Mouse (Mus musculus) gastrocnemius, postnatal 25 days (tissue): ENCODE measurements around the gene Sdr42e1. TPM values are rescaled to one million over a fixed set of nuclear protein-coding genes. Genes with fewer than 3 reads are reported as not detected.

ENCODE experiments used
- DNase-seq: peaks from one replicate; pipeline ENCODE4 v3.0.0; 2022
- total RNA-seq, 2 experiments: library from RNA; stranded (reverse); gene quantifications; 1 replicate in 1 of 2; 2 replicates in 1 of 2; pipeline ENCODE4 v1.2.3; 2021

Sdr42e1 gene
- total RNA-seq, 2 experiments from 2014 or later: 0.38 to 0.51 TPM

- no peak for DNase-seq
Observed at GRCm38 (mm10) chr8:117660358-117661031, 13.0 kb downstream of the Sdr42e1 start.

DNA sequence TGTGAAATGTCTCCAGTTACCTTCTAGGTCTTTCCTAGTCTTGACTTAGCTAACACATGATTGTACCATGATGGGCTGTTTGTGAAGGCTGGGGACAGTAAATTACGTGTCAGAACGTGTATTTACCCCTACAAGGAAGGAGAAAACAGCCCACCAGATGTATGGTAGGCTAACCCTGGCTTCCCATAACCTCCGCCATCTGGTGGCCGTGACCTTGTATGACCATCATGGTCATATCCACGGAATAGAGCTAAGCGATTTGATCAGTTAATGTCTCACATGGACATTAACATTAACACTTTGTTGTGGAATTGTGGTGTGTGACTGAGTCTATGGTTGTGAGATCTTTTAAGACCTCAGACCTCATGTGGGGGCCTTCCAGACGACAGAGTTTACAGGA, 14.5 kb downstream of the Sdr42e1 start:
- no peak for DNase-seq

DNA sequence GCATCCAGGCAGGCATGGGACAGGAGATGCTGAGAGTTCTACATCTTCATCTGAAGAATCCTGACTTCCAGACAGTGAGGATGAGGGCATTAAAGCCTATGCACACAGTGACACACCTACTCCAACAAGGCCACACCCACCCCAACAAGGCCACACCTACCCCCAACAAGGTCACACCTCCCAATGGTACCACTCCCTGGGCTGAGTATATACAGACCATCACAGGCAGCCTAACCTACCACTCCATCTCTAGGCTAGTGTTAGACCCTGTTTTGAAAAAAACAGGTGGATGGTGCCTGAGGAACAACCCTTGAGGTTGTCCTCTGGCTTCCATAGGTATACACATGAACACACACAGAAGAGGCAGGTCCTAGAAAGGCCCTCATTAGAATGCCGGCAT, 21.2 kb downstream of the Sdr42e1 start:
- DNase-seq: no peak

GRCm38 (mm10) chr8:117646440-117646839, 27.0 kb downstream of the Sdr42e1 start:
- no peak for DNase-seq

- no peak for DNase-seq
Observed at GRCm38 (mm10) chr8:117646020-117646419, 27.5 kb downstream of the Sdr42e1 start.

DNA sequence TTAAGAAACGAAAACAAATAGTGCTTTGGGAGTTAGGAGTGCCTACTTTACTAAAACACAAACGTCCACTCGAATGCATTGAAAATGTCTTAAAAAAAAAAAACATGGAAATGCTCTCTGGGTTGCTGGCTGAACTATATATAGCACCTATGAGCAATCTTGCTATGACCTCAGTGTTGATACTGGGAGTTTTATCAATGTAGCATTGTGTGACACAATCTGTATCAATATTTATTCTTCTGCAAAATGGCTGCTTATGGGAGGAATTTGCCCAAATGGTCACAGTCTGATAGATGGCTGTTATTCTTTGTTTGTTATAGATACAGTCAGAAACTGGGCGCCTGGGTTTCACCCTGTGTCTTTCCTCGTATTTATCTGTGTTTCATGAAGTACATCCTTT, 28.0 kb downstream of the Sdr42e1 start:
- DNase-seq: no peak

- DNase-seq: no peak
Observed at GRCm38 (mm10) chr8:117639631-117640030, 33.9 kb downstream of the Sdr42e1 start.

- DNase-seq: no peak
Observed at GRCm38 (mm10) chr8:117637462-117637861, 36.0 kb downstream of the Sdr42e1 start.

DNA sequence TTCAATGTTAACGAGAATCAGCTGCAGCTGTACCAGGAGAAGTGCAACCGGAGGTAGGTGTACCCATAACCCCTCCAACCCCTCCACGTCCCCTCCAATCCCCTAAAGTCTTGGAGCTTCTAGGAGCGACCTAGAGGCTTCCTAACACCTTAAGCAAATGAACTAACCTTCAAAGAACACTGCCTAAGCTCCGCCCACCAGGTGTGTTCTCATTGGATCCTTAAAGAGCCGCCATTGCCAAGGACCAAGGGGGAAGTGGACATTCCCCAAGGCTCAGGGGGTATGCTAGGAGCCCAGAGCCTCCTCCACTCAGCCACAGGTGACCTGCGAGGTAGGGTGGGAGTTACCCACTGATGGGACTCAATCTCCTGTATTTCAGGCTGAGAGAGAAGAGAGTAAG, 39.1 kb downstream of the Sdr42e1 start:
- DNase-seq: no peak

- DNase-seq: no peak
Observed at GRCm38 (mm10) chr8:117632532-117632931, 41.0 kb downstream of the Sdr42e1 start.

- DNase-seq: no peak
Observed at GRCm38 (mm10) chr8:117627096-117627495, 46.4 kb downstream of the Sdr42e1 start.

- DNase-seq: no peak
Observed at GRCm38 (mm10) chr8:117626040-117626838, 47.2 kb downstream of the Sdr42e1 start.

- DNase-seq: no peak
Observed at GRCm38 (mm10) chr8:117612861-117613260, 60.6 kb downstream of the Sdr42e1 start.

Other genes with a start within 250 kb of the Sdr42e1 start
- gene Plcg2, start 175.4 kb downstream of the Sdr42e1 start, total RNA-seq: 1 to 10 TPM in 1 of 2 experiments, under 1 TPM in 1; 0.77 to 1.5 TPM
- not detected for gene Hsd17b2, start 28.2 kb upstream of the Sdr42e1 start, total RNA-seq
- 1 to 10 TPM; 3.5 to 5.4 TPM for gene Mphosph6, start 128.3 kb upstream of the Sdr42e1 start, total RNA-seq